Mouse (Mus musculus) thymus, adult 2 months (tissue): ENCODE measurements at regions not wholly inside any gene's neighbourhood (a gene's known extent, or its start where the extent isn't known, plus 50 kb on each side); places are given as distances from the start of the nearest gene placed in this dataset.

Experiments used
- CTCF ChIP-seq: fragments of 200-500 bp; IDR thresholded peaks from 2 replicates; pipeline ENCODE4 v1.5.1; 2012; ENCODE audit warnings: mild to moderate bottlenecking, control low read depth, low read length, moderate library complexity, borderline replicate concordance; ENCODE audit not compliant: control insufficient read depth, poor library complexity, insufficient read depth; ENCODE audit errors: extremely low read depth
- POLR2A ChIP-seq: fragments of 200-500 bp; IDR thresholded peaks from 2 replicates; pipeline ENCODE4 v1.6.1; 2012; ENCODE audit warnings: mild to moderate bottlenecking, low read length, control low read depth, moderate library complexity; ENCODE audit not compliant: control insufficient read depth, poor library complexity, insufficient read depth; ENCODE audit errors: extremely low read depth

DNA sequence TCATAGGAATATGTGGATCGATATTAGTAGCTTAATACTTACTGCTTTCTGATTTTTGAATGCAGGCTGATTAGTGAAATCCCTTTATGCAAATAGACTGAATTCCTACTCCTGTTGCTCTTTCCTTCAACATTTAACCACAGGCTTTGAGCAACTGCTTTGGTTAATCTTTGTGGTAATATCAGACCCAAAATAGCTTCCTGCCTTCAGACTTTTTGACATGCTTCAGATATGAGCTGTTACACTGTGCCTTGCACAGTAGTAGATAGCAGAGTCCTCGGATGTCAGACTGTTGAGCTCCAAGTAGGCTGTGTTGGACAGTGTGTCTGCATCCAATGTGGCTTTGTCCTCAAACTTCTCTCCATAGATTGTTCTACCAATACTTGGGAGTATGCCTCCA is 1020.6 kb downstream of the Adam6a start:
- no peak for TF ChIP-seq CTCF
- TF ChIP-seq POLR2A, result no peak
